Mouse (Mus musculus) CH12.LX (cell line): ENCODE measurements at regions not wholly inside any gene's neighbourhood (a gene's known extent, or its start where the extent isn't known, plus 50 kb on each side); places are given as distances from the start of the nearest gene placed in this dataset.

ENCODE experiments used
- CTCF ChIP-seq, 2 experiments: IDR thresholded peaks in 1 of 2; conservative IDR thresholded peaks in 1 of 2; 2 replicates each; pipeline ENCODE4 v1.5.1; 2011 to 2012; ENCODE audit warnings: low read depth in 2 of 2, low read length in 2 of 2, improper control_type of control experiment in 1 of 2, inconsistent platforms in 1 of 2, mild to moderate bottlenecking in 1 of 2, moderate library complexity in 1 of 2
- E2F4 ChIP-seq: IDR thresholded peaks from 2 replicates; pipeline ENCODE4 v1.6.1; 2011; ENCODE audit warnings: low read depth, low read length, improper control_type of control experiment; ENCODE audit not compliant: insufficient replicate concordance
- EP300 ChIP-seq: IDR thresholded peaks from 2 replicates; pipeline ENCODE4 v1.6.1; 2011; ENCODE audit warnings: low read length, improper control_type of control experiment
- HCFC1 ChIP-seq: IDR thresholded peaks from 2 replicates; pipeline ENCODE4 v1.6.1; 2012; ENCODE audit warnings: low read depth, mild to moderate bottlenecking, inconsistent platforms, low read length, improper control_type of control experiment
- JUN ChIP-seq: IDR thresholded peaks from 2 replicates; pipeline ENCODE4 v1.6.1; 2011; ENCODE audit warnings: low read depth, mild to moderate bottlenecking, low read length, improper control_type of control experiment, moderate library complexity; ENCODE audit not compliant: insufficient read depth
- JUND ChIP-seq: conservative IDR thresholded peaks from 2 replicates; pipeline ENCODE4 v1.6.1; 2011; ENCODE audit warnings: low read depth, low read length, improper control_type of control experiment
- POLR2A ChIP-seq: IDR thresholded peaks from 2 replicates; pipeline ENCODE4 v1.6.1; 2011; ENCODE audit warnings: low read depth, mild to moderate bottlenecking, improper control_type of control experiment, low read length
- POLR2AphosphoS2 ChIP-seq: IDR thresholded peaks from 2 replicates; pipeline ENCODE4 v1.6.1; 2011; ENCODE audit warnings: low read depth, low read length, improper control_type of control experiment
- TBP ChIP-seq: conservative IDR thresholded peaks from 2 replicates; pipeline ENCODE4 v1.6.1; 2011; ENCODE audit warnings: low read depth, low read length, improper control_type of control experiment
- ZKSCAN1 ChIP-seq: IDR thresholded peaks from 2 replicates; pipeline ENCODE4 v1.6.1; 2012; ENCODE audit warnings: low read depth, inconsistent platforms, low read length, improper control_type of control experiment, borderline replicate concordance

GRCm38 (mm10) chr9:115403354-115403968, 93.2 kb upstream of the Stt3b start:
- TF ChIP-seq CTCF (conservative IDR thresholded peaks at IDR 0.05 in 1 of 2, IDR thresholded peaks at IDR 0.05 in 1 of 2; ENCODE audit: low read depth in 2 of 2, low read length in 2 of 2) (no peak), JUN (no peak), ZKSCAN1 (no peak), POLR2AphosphoS2 (no peak), POLR2A (no peak), EP300 (no peak), TBP (no peak), JUND (no peak), HCFC1 (no peak), E2F4 (no peak)
